ENCODE assay signal across 9 mouse cellular contexts in the genomic region with DNA sequence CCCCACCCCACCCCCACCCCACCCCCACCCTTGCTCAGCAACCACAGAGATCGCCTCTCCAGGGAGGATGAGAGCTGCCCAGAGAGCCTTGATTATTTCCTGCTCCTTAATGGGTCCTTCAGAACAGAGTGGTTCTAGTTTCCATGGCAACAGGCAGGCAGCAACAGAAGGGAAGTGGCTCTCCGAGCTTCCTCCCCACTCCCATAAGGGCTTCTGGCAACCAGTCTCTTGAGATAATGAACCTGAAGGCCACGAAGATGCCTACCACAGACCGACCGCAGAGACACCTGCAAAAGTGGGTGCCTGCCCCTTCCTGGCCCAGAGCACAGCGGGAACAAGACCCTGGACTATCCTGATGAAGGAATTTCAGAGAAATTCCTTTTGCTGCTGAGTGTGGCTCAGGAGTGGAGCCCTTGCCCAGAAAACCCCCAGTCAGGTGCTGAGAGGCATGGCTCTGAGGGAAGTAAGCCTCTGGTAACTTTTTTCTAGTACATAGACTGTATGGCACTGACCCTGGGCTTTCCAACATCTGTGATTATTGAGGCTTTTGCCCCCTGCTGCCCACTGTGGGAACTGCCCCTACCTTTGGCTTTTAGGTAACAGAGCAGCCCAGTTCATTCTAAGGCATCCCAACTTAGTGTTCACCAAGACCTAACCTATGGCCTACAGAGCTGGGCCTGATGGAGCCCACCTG. TPM values are rescaled to one million over a fixed set of nuclear protein-coding genes. Genes with fewer than 3 reads are reported as not detected.
A peak's percentile ranks its signal among the peaks of the same experiment; 100 is the strongest.
DNase-seq lines count a peak whose midpoint lies in the region; ATAC-seq and TF ChIP-seq lines count a peak whose summit lies in the region.
"Had no signal": no experiment of that assay in that cellular context is flagged by ENCODE, and none has a peak within 500 bp of the region (broad histone marks: within the 10 kb centered on the region; RNA-seq: fewer than 3 reads in every experiment).

No protein-coding gene starts in this region.

- TF ChIP-seq POLR2A in heart, adult 2 months (IDR thresholded peaks at IDR 0.05; ENCODE audit: insufficient read depth, low read depth, low read length), result no peak
- TF ChIP-seq POLR2A in spleen, adult 2 months (IDR thresholded peaks at IDR 0.05; ENCODE audit: low read depth, low read length), result no peak

- H3K27ac ChIP-seq in heart, adult 2 months, result no peak overlapping the region; the same call in 1 of the 2 replicates
- H3K27ac ChIP-seq in forebrain, embryonic 14.5 days (ENCODE audit: low read depth, low read length), result peak overlapping the region; percentile 80
- peak overlapping the region; percentile 59 for H3K27ac ChIP-seq in hindbrain, postnatal 0 days
- peak overlapping the region; percentile 66 for H3K27ac ChIP-seq in midbrain, embryonic 12.5 days (replicated peaks)
- no peak overlapping the region for H3K27ac ChIP-seq in spleen, adult 2 months (ENCODE audit: insufficient read depth, low read length)

- H3K9me3 ChIP-seq in forebrain, embryonic 14.5 days (replicated peaks; ENCODE audit: control insufficient read depth, low read length), result no peaks in the 10 kb centered on the region
- H3K9me3 ChIP-seq in hindbrain, postnatal 0 days (ENCODE audit: low read length), result no peaks in the 10 kb centered on the region
- H3K9me3 ChIP-seq in midbrain, embryonic 12.5 days, result no peaks in the 10 kb centered on the region

- peak; percentile 47 for ATAC-seq in forebrain, embryonic 14.5 days
- ATAC-seq in hindbrain, postnatal 0 days, result peak; percentile 43; the same call in 1 of the 2 replicates
- ATAC-seq in midbrain, embryonic 12.5 days (ENCODE audit: low FRiP score, low read depth), result peak; percentile 38; the same call in 1 of the 2 replicates

- DNase-seq in heart, adult 2 months, result peak; percentile 62 to 77
- no peak for DNase-seq in heart, postnatal 25 days (ENCODE audit: low spot score)
- peak; percentile 70 for DNase-seq in adrenal gland, postnatal 25 days
- peak; percentile 86 for DNase-seq in forebrain, embryonic 14.5 days (ENCODE audit: low spot score)
- DNase-seq in hindbrain, postnatal 0 days (ENCODE audit: low spot score), result peak; percentile 81
- peak; percentile 65 to 80 for DNase-seq in left cerebral cortex, postnatal 25 days (ENCODE audit: low spot score in 2 of 2)
- DNase-seq in spleen, adult 2 months (ENCODE audit: low read depth in 1 of 2, low spot score in 2 of 2), result peak; percentile 58 to 71

- intact Hi-C loops in heart, adult 2 months (cut with DNase I), result loop anchor here (1.0 to 10.0 kb wide), 2 partner anchors 119 to 296 kb away; a partner anchor contains a TSS
- intact Hi-C loops in heart, postnatal 25 days (cut with DNase I), result loop anchor here (2.0 to 5.0 kb wide), 3 partner anchors 26 to 139 kb away; no protein-coding TSS in a partner anchor
- intact Hi-C loops in left cerebral cortex, postnatal 25 days (cut with DNase I), result loop anchor here (1.0 to 2.0 kb wide), 2 partner anchors 18 to 32 kb away; a partner anchor contains a TSS

- H3K9ac ChIP-seq in heart, adult 2 months (ENCODE audit: low read depth, low read length), result no peak overlapping the region
- no peak overlapping the region for H3K9ac ChIP-seq in forebrain, embryonic 14.5 days (ENCODE audit: low read length)
- H3K9ac ChIP-seq in hindbrain, postnatal 0 days (replicated peaks; ENCODE audit: low read length), result peak overlapping the region; percentile 30; the same call in 1 of the 2 replicates
- no peak overlapping the region for H3K9ac ChIP-seq in midbrain, embryonic 12.5 days (replicated peaks)

- TF ChIP-seq EP300 in heart, adult 2 months (IDR thresholded peaks at IDR 0.05; ENCODE audit: insufficient read depth, low read depth, low read length), result 0 out of 2 replicates have a peak, but pooled peaks have one; percentile 32

- no peaks in the 10 kb centered on the region for H3K27me3 ChIP-seq in heart, adult 2 months (ENCODE audit: control insufficient read depth, insufficient read depth, low read length)
- H3K27me3 ChIP-seq in forebrain, embryonic 14.5 days (replicated peaks; ENCODE audit: control insufficient read depth, insufficient read depth, low read length), result no peaks in the 10 kb centered on the region
- no peaks in the 10 kb centered on the region for H3K27me3 ChIP-seq in hindbrain, postnatal 0 days (ENCODE audit: insufficient read depth, low read length)
- H3K27me3 ChIP-seq in midbrain, embryonic 12.5 days, result 0 out of 2 replicates have a peak, but pooled peaks cover 9% of the 10 kb centered on the region
- H3K27me3 ChIP-seq in spleen, adult 2 months (ENCODE audit: control insufficient read depth, insufficient read depth, low read length), result no peaks in the 10 kb centered on the region

- H3K4me1 ChIP-seq in heart, adult 2 months (ENCODE audit: control insufficient read depth, insufficient read depth, low read length), result no peaks in the 10 kb centered on the region
- peaks cover 7% of the 10 kb centered on the region for H3K4me1 ChIP-seq in forebrain, embryonic 14.5 days (ENCODE audit: control insufficient read depth, insufficient read depth, low read length)
- no peaks in the 10 kb centered on the region for H3K4me1 ChIP-seq in hindbrain, postnatal 0 days (ENCODE audit: insufficient read depth, low read length)
- H3K4me1 ChIP-seq in midbrain, embryonic 12.5 days, result peaks cover 14% of the 10 kb centered on the region
- H3K4me1 ChIP-seq in spleen, adult 2 months (ENCODE audit: control insufficient read depth, insufficient read depth, insufficient read length), result peaks cover 3% of the 10 kb centered on the region; the same call in 1 of the 2 replicates

- peak; percentile 78 for TF ChIP-seq CTCF in heart, adult 2 months (IDR thresholded peaks at IDR 0.05)
- TF ChIP-seq CTCF in hindbrain, postnatal 0 days (IDR thresholded peaks at IDR 0.05; ENCODE audit: low read depth), result peak; percentile 74
- TF ChIP-seq CTCF in spleen, adult 2 months (IDR thresholded peaks at IDR 0.05; ENCODE audit: extremely low read depth, insufficient read depth, insufficient read length, insufficient replicate concordance), result peak; percentile 59; the same call in 1 of the 2 replicates

- H3K4me3 ChIP-seq in heart, adult 2 months, result no peak overlapping the region
- H3K4me3 ChIP-seq in forebrain, embryonic 14.5 days (ENCODE audit: low read depth, low read length), result peak overlapping the region; percentile 9; the same call in 1 of the 2 replicates
- H3K4me3 ChIP-seq in hindbrain, postnatal 0 days (ENCODE audit: low read length), result no peak overlapping the region
- H3K4me3 ChIP-seq in midbrain, embryonic 12.5 days, result no peak overlapping the region
- H3K4me3 ChIP-seq in spleen, adult 2 months (ENCODE audit: extremely low read depth, insufficient read depth, insufficient read length), result no peak overlapping the region
- H3K4me3 ChIP-seq: myocyte had no signal

- 14% methylated on average over 6 of the region's 6 CpGs for WGBS in heart, adult 2 months
- 19% methylated on average over 6 of the region's 6 CpGs for WGBS in forebrain, embryonic 14.5 days
- 15% methylated on average over 6 of the region's 6 CpGs for WGBS in hindbrain, postnatal 0 days
- WGBS in midbrain, embryonic 12.5 days, result 26% methylated on average over 6 of the region's 6 CpGs
- WGBS in spleen, adult 2 months, result 2% methylated on average over 6 of the region's 6 CpGs

- H3K79me2 ChIP-seq in heart, adult 2 months (replicated peaks; ENCODE audit: control insufficient read depth, insufficient read depth, low read length), result no peaks in the 10 kb centered on the region

- 0 out of 2 replicates have a peak overlapping the region, but pooled peaks have one; percentile 20 for H3K4me2 ChIP-seq in forebrain, embryonic 14.5 days (ENCODE audit: low read length)
- peak overlapping the region; percentile 35 for H3K4me2 ChIP-seq in hindbrain, postnatal 0 days (ENCODE audit: low read depth, low read length)
- H3K4me2 ChIP-seq in midbrain, embryonic 12.5 days (replicated peaks), result peak overlapping the region; percentile 25

- no peaks in the 10 kb centered on the region for H3K36me3 ChIP-seq in heart, adult 2 months (ENCODE audit: control insufficient read depth, insufficient read depth, low read length)
- H3K36me3 ChIP-seq in forebrain, embryonic 14.5 days (ENCODE audit: control insufficient read depth, insufficient read depth, low read length), result no peaks in the 10 kb centered on the region
- no peaks in the 10 kb centered on the region for H3K36me3 ChIP-seq in hindbrain, postnatal 0 days (ENCODE audit: insufficient read depth, low read length)
- H3K36me3 ChIP-seq in midbrain, embryonic 12.5 days, result no peaks in the 10 kb centered on the region
- H3K36me3 ChIP-seq in spleen, adult 2 months (ENCODE audit: control insufficient read depth, insufficient read depth, low read length), result no peaks in the 10 kb centered on the region

RNA-seq across cellular contexts. Expression of a gene that starts 5.3 kb away (rescaled TPM):
- 100 to 1,000 TPM; 108 to 124 TPM for total RNA-seq in heart, adult 2 months (2021)
- 81.5 and 104 TPM in 2 replicates for polyA plus RNA-seq in heart, adult 2 months (2012; rRNA removed)
- 100 to 1,000 TPM; 102 to 105 TPM for total RNA-seq in heart, postnatal 25 days (2021)
- total RNA-seq in adrenal gland, postnatal 25 days (2021), result 30.0 and 32.0 TPM in 2 replicates
- polyA plus RNA-seq in forebrain, embryonic 14.5 days (2014; fragmentation: Nextera tagmentation; extraction: Ambion mirVana), result 18.0 and 22.0 TPM in 2 replicates
- 47.0 and 49.2 TPM in 2 replicates for total RNA-seq in hindbrain, postnatal 0 days (2014; rRNA removed)
- polyA plus RNA-seq in hindbrain, postnatal 0 days (2015; fragmentation: Nextera tagmentation; extraction: Ambion mirVana), result 15.1 and 15.7 TPM in 2 replicates
- 10 to 100 TPM; 33.5 to 34.1 TPM for total RNA-seq in left cerebral cortex, postnatal 25 days (2021)
- polyA plus RNA-seq in midbrain, embryonic 12.5 days (2016; fragmentation: Nextera tagmentation; extraction: Ambion mirVana), result 17.9 and 18.6 TPM in 2 replicates
- polyA plus RNA-seq in spleen, adult 2 months (2012; rRNA removed), result 21.1 and 29.0 TPM in 2 replicates

RNA-seq across cellular contexts. Expression of a gene that starts 25.3 kb away (rescaled TPM):
- total RNA-seq in heart, adult 2 months (2021), result 1 to 10 TPM; 8.0 TPM
- 16.8 and 18.0 TPM in 2 replicates for polyA plus RNA-seq in heart, adult 2 months (2012; rRNA removed)
- total RNA-seq in heart, postnatal 25 days (2021), result 1 to 10 TPM; 7.6 to 9.8 TPM
- total RNA-seq in adrenal gland, postnatal 25 days (2021), result 25.1 and 28.8 TPM in 2 replicates
- polyA plus RNA-seq in forebrain, embryonic 14.5 days (2014; fragmentation: Nextera tagmentation; extraction: Ambion mirVana), result 1.5 and 2.2 TPM in 2 replicates
- 3.1 and 3.4 TPM in 2 replicates for total RNA-seq in hindbrain, postnatal 0 days (2014; rRNA removed)
- 1.2 and 1.3 TPM in 2 replicates for polyA plus RNA-seq in hindbrain, postnatal 0 days (2015; fragmentation: Nextera tagmentation; extraction: Ambion mirVana)
- 1 to 10 TPM; 5.2 to 5.4 TPM for total RNA-seq in left cerebral cortex, postnatal 25 days (2021)
- polyA plus RNA-seq in midbrain, embryonic 12.5 days (2016; fragmentation: Nextera tagmentation; extraction: Ambion mirVana), result 1.7 TPM in 2 replicates
- polyA plus RNA-seq in spleen, adult 2 months (2012; rRNA removed), result 20.5 and 21.6 TPM in 2 replicates

RNA-seq across cellular contexts. Expression of a gene that starts 32.6 kb away (rescaled TPM):
- total RNA-seq in heart, adult 2 months (2021), result 10 to 100 TPM; 40.4 to 41.4 TPM
- polyA plus RNA-seq in heart, adult 2 months (2012; rRNA removed), result 38.6 and 43.4 TPM in 2 replicates
- total RNA-seq in heart, postnatal 25 days (2021), result 10 to 100 TPM; 37.1 to 39.1 TPM
- total RNA-seq in adrenal gland, postnatal 25 days (2021), result 40.4 and 41.3 TPM in 2 replicates
- polyA plus RNA-seq in forebrain, embryonic 14.5 days (2014; fragmentation: Nextera tagmentation; extraction: Ambion mirVana), result 18.3 and 25.9 TPM in 2 replicates
- total RNA-seq in hindbrain, postnatal 0 days (2014; rRNA removed), result 30.3 and 31.3 TPM in 2 replicates
- 18.9 and 19.0 TPM in 2 replicates for polyA plus RNA-seq in hindbrain, postnatal 0 days (2015; fragmentation: Nextera tagmentation; extraction: Ambion mirVana)
- total RNA-seq in left cerebral cortex, postnatal 25 days (2021), result 10 to 100 TPM; 68.3 to 71.4 TPM
- polyA plus RNA-seq in midbrain, embryonic 12.5 days (2016; fragmentation: Nextera tagmentation; extraction: Ambion mirVana), result 41.0 and 43.9 TPM in 2 replicates
- 34.4 and 46.4 TPM in 2 replicates for polyA plus RNA-seq in spleen, adult 2 months (2012; rRNA removed)

RNA-seq across cellular contexts. Expression of a gene that starts 41.4 kb away (rescaled TPM):
- 100 to 1,000 TPM; 160 to 221 TPM for total RNA-seq in heart, adult 2 months (2021)
- polyA plus RNA-seq in heart, adult 2 months (2012; rRNA removed), result 65.6 and 66.2 TPM in 2 replicates
- 100 to 1,000 TPM; 154 to 171 TPM for total RNA-seq in heart, postnatal 25 days (2021)
- total RNA-seq in adrenal gland, postnatal 25 days (2021), result 59.7 and 102 TPM in 2 replicates
- 15.3 and 17.8 TPM in 2 replicates for polyA plus RNA-seq in forebrain, embryonic 14.5 days (2014; fragmentation: Nextera tagmentation; extraction: Ambion mirVana)
- 12.4 and 13.9 TPM in 2 replicates for total RNA-seq in hindbrain, postnatal 0 days (2014; rRNA removed)
- 16.0 and 17.0 TPM in 2 replicates for polyA plus RNA-seq in hindbrain, postnatal 0 days (2015; fragmentation: Nextera tagmentation; extraction: Ambion mirVana)
- total RNA-seq in left cerebral cortex, postnatal 25 days (2021), result 10 to 100 TPM in 1 of 2 experiments, 1 to 10 TPM in 1; 7.6 to 10.3 TPM
- polyA plus RNA-seq in midbrain, embryonic 12.5 days (2016; fragmentation: Nextera tagmentation; extraction: Ambion mirVana), result 28.9 and 29.0 TPM in 2 replicates
- polyA plus RNA-seq in spleen, adult 2 months (2012; rRNA removed), result 13.4 and 17.3 TPM in 2 replicates

RNA-seq across cellular contexts. Expression of a gene that starts 48.8 kb away (rescaled TPM):
- total RNA-seq in heart, adult 2 months (2021), result not detected
- polyA plus RNA-seq in heart, adult 2 months (2012; rRNA removed), result 0.32 TPM in 1 of 2 replicates, not detected in the other
- not detected for total RNA-seq in heart, postnatal 25 days (2021)
- not detected in 2 replicates for total RNA-seq in adrenal gland, postnatal 25 days (2021)
- not detected in 2 replicates for polyA plus RNA-seq in forebrain, embryonic 14.5 days (2014; fragmentation: Nextera tagmentation; extraction: Ambion mirVana)
- total RNA-seq in hindbrain, postnatal 0 days (2014; rRNA removed), result not detected in 2 replicates
- polyA plus RNA-seq in hindbrain, postnatal 0 days (2015; fragmentation: Nextera tagmentation; extraction: Ambion mirVana), result not detected in 2 replicates
- total RNA-seq in left cerebral cortex, postnatal 25 days (2021), result not detected
- polyA plus RNA-seq in midbrain, embryonic 12.5 days (2016; fragmentation: Nextera tagmentation; extraction: Ambion mirVana), result not detected in 2 replicates
- polyA plus RNA-seq in spleen, adult 2 months (2012; rRNA removed), result 0.12 TPM in 1 of 2 replicates, not detected in the other
- polyA plus RNA-seq: myocyte had no signal

Comparison
In these comparisons a context has a peak if more than half of its experiments do, and no peak if none do; other contexts are left out.
1. H3K27ac ChIP-seq: peak in forebrain, embryonic 14.5 days (single experiment), hindbrain, postnatal 0 days (single experiment) and midbrain, embryonic 12.5 days (single experiment); none in heart, adult 2 months (single experiment) and spleen, adult 2 months (single experiment).
2. Peak in every context shown above with its lines, with median percentiles within 50 percentile points of each other: CTCF ChIP-seq, ATAC-seq and H3K4me2 ChIP-seq.